Mouse (Mus musculus): ENCODE measurements around the gene Tcf12.

GRCm38 (mm10) chr9:72085017-72085416, 26.7 kb downstream of the Tcf12 start:
- no peak for TF ChIP-seq POLR2A (IDR thresholded peaks at IDR 0.05; ENCODE audit: borderline replicate concordance, extremely low read depth, low read depth, low read length)
- no peak for TF ChIP-seq CTCF (IDR thresholded peaks at IDR 0.05; ENCODE audit: insufficient read depth, low read length)
